Mouse (Mus musculus): ENCODE results near the gene Hrh1. TPM values are rescaled to one million over a fixed set of nuclear protein-coding genes. Genes with fewer than 3 reads are reported as not detected.

Hrh1 gene
- 0.04 TPM in 1 of 2 replicates, not detected in the other for polyA plus RNA-seq (2014; fragmentation: Nextera tagmentation; extraction: Ambion mirVana)

- H3K9ac ChIP-seq (ENCODE audit: low read depth, low read length): no peak within 1 kb of the TSS
- no peaks in the 10 kb centered on the region for H3K4me1 ChIP-seq (replicated peaks; ENCODE audit: control insufficient read depth, insufficient read depth, low read length)
- peaks cover 54% of the 10 kb centered on the region for H3K27me3 ChIP-seq (replicated peaks; ENCODE audit: control insufficient read depth, insufficient read depth, low read length)
- 1% methylated on average over 50 of the region's 56 CpGs for WGBS
- H3K27ac ChIP-seq (ENCODE audit: low read depth, low read length): no peak within 1 kb of the TSS
- no peaks in the 10 kb centered on the region for H3K9me3 ChIP-seq (ENCODE audit: control insufficient read depth, low read length)
- no peaks in the 10 kb centered on the region for H3K36me3 ChIP-seq (ENCODE audit: control insufficient read depth, insufficient read depth, low read length)
- peak within 1 kb of the TSS; percentile 58 for H3K4me2 ChIP-seq
- ATAC-seq (replicated peaks; ENCODE audit: low FRiP score) (no peak), DNase-seq (ENCODE audit: low spot score) (peak; percentile 38)
- H3K4me3 ChIP-seq (ENCODE audit: low read depth, low read length): peak within 1 kb of the TSS; percentile 45
Measured at GRCm38 (mm10) chr6:114397691-114398217, at the start of gene Hrh1. Gene Hrh1, plus strand, starts transcription at chr6:114397936.

GRCm38 (mm10) chr6:114354635-114355034 lies 43.1 kb upstream of the Hrh1 start:
- no peak for DNase-seq (ENCODE audit: low spot score)
- 45% methylated on average over 4 of the region's 4 CpGs for WGBS

GRCm38 (mm10) chr6:114358171-114358570 lies 39.6 kb upstream of the Hrh1 start:
- Histone ChIP-seq H3K4me3 (ENCODE audit: low read depth, low read length) (no peak overlapping the region), H3K27ac (ENCODE audit: low read depth, low read length) (no peak overlapping the region), H3K36me3 (ENCODE audit: control insufficient read depth, insufficient read depth, low read length) (no peaks in the 10 kb centered on the region), H3K27me3 (replicated peaks; ENCODE audit: control insufficient read depth, insufficient read depth, low read length) (no peaks in the 10 kb centered on the region), H3K9me3 (ENCODE audit: control insufficient read depth, low read length) (no peaks in the 10 kb centered on the region), H3K9ac (ENCODE audit: low read depth, low read length) (no peak overlapping the region), H3K4me2 (no peak overlapping the region), H3K4me1 (replicated peaks; ENCODE audit: control insufficient read depth, insufficient read depth, low read length) (no peaks in the 10 kb centered on the region)
- no peak for ATAC-seq (replicated peaks; ENCODE audit: low FRiP score)
- 69% methylated on average over 3 of the region's 3 CpGs for WGBS
- DNase-seq (ENCODE audit: low spot score): no peak

More at GRCm38 (mm10) chr6:114354635-114355034, 43.1 kb upstream of the Hrh1 start:
- Histone ChIP-seq H3K9me3 (ENCODE audit: control insufficient read depth, low read length) (no peaks in the 10 kb centered on the region), H3K36me3 (ENCODE audit: control insufficient read depth, insufficient read depth, low read length) (no peaks in the 10 kb centered on the region), H3K4me3 (ENCODE audit: low read depth, low read length) (no peak overlapping the region), H3K4me1 (replicated peaks; ENCODE audit: control insufficient read depth, insufficient read depth, low read length) (no peaks in the 10 kb centered on the region), H3K27me3 (replicated peaks; ENCODE audit: control insufficient read depth, insufficient read depth, low read length) (no peaks in the 10 kb centered on the region), H3K27ac (ENCODE audit: low read depth, low read length) (no peak overlapping the region), H3K4me2 (no peak overlapping the region), H3K9ac (ENCODE audit: low read depth, low read length) (no peak overlapping the region)
- ATAC-seq (replicated peaks; ENCODE audit: low FRiP score): no peak

- H3K9ac ChIP-seq (ENCODE audit: low read depth, low read length): no peak overlapping the region
- H3K4me2 ChIP-seq: no peak overlapping the region
- no peak overlapping the region for H3K27ac ChIP-seq (ENCODE audit: low read depth, low read length)
- no peaks in the 10 kb centered on the region for H3K9me3 ChIP-seq (ENCODE audit: control insufficient read depth, low read length)
- H3K4me3 ChIP-seq (ENCODE audit: low read depth, low read length): no peak overlapping the region
- DNase-seq (ENCODE audit: low spot score): no peak
- H3K27me3 ChIP-seq (replicated peaks; ENCODE audit: control insufficient read depth, insufficient read depth, low read length): no peaks in the 10 kb centered on the region
- 51% methylated on average over 4 of the region's 4 CpGs for WGBS
- no peaks in the 10 kb centered on the region for H3K36me3 ChIP-seq (ENCODE audit: control insufficient read depth, insufficient read depth, low read length)
- no peaks in the 10 kb centered on the region for H3K4me1 ChIP-seq (replicated peaks; ENCODE audit: control insufficient read depth, insufficient read depth, low read length)
- ATAC-seq (replicated peaks; ENCODE audit: low FRiP score): no peak
Measured at GRCm38 (mm10) chr6:114362355-114362754, 35.4 kb upstream of the Hrh1 start.

- ATAC-seq (replicated peaks; ENCODE audit: low FRiP score): no peak
- WGBS: 84% methylated on average over 8 of the region's 8 CpGs
Measured at GRCm38 (mm10) chr6:114363740-114364139, 34.0 kb upstream of the Hrh1 start.

GRCm38 (mm10) chr6:114364734-114365133 lies 33.0 kb upstream of the Hrh1 start:
- H3K4me3 ChIP-seq (ENCODE audit: low read depth, low read length): no peak overlapping the region
- no peak overlapping the region for H3K9ac ChIP-seq (ENCODE audit: low read depth, low read length)
- no peaks in the 10 kb centered on the region for H3K27me3 ChIP-seq (replicated peaks; ENCODE audit: control insufficient read depth, insufficient read depth, low read length)
- H3K36me3 ChIP-seq (ENCODE audit: control insufficient read depth, insufficient read depth, low read length): no peaks in the 10 kb centered on the region
- ATAC-seq (replicated peaks; ENCODE audit: low FRiP score) (no peak), DNase-seq (ENCODE audit: low spot score) (no peak)
- 56% methylated on average over 5 of the region's 5 CpGs for WGBS
- no peaks in the 10 kb centered on the region for H3K4me1 ChIP-seq (replicated peaks; ENCODE audit: control insufficient read depth, insufficient read depth, low read length)
- no peak overlapping the region for H3K27ac ChIP-seq (ENCODE audit: low read depth, low read length)
- no peaks in the 10 kb centered on the region for H3K9me3 ChIP-seq (ENCODE audit: control insufficient read depth, low read length)
- no peak overlapping the region for H3K4me2 ChIP-seq

More at GRCm38 (mm10) chr6:114363740-114364139, 34.0 kb upstream of the Hrh1 start:
- Histone ChIP-seq H3K9ac (ENCODE audit: low read depth, low read length) (no peak overlapping the region), H3K36me3 (ENCODE audit: control insufficient read depth, insufficient read depth, low read length) (no peaks in the 10 kb centered on the region), H3K4me3 (ENCODE audit: low read depth, low read length) (no peak overlapping the region), H3K27ac (ENCODE audit: low read depth, low read length) (no peak overlapping the region), H3K9me3 (ENCODE audit: control insufficient read depth, low read length) (no peaks in the 10 kb centered on the region), H3K4me2 (no peak overlapping the region), H3K27me3 (replicated peaks; ENCODE audit: control insufficient read depth, insufficient read depth, low read length) (no peaks in the 10 kb centered on the region), H3K4me1 (replicated peaks; ENCODE audit: control insufficient read depth, insufficient read depth, low read length) (no peaks in the 10 kb centered on the region)
- no peak for DNase-seq (ENCODE audit: low spot score)

GRCm38 (mm10) chr6:114366191-114366590 lies 31.5 kb upstream of the Hrh1 start:
- no peak overlapping the region for H3K4me3 ChIP-seq (ENCODE audit: low read depth, low read length)
- no peak for DNase-seq (ENCODE audit: low spot score)
- H3K27ac ChIP-seq (ENCODE audit: low read depth, low read length): no peak overlapping the region
- no peaks in the 10 kb centered on the region for H3K27me3 ChIP-seq (replicated peaks; ENCODE audit: control insufficient read depth, insufficient read depth, low read length)
- no peaks in the 10 kb centered on the region for H3K36me3 ChIP-seq (ENCODE audit: control insufficient read depth, insufficient read depth, low read length)
- no peak for ATAC-seq (replicated peaks; ENCODE audit: low FRiP score)
- WGBS: 63% methylated on average over 5 of the region's 5 CpGs
- no peaks in the 10 kb centered on the region for H3K4me1 ChIP-seq (replicated peaks; ENCODE audit: control insufficient read depth, insufficient read depth, low read length)
- no peak overlapping the region for H3K9ac ChIP-seq (ENCODE audit: low read depth, low read length)
- H3K4me2 ChIP-seq: no peak overlapping the region
- H3K9me3 ChIP-seq (ENCODE audit: control insufficient read depth, low read length): no peaks in the 10 kb centered on the region

GRCm38 (mm10) chr6:114367681-114368080 lies 30.1 kb upstream of the Hrh1 start:
- 71% methylated on average over 6 of the region's 6 CpGs for WGBS

GRCm38 (mm10) chr6:114368196-114368595 lies 29.5 kb upstream of the Hrh1 start:
- Histone ChIP-seq H3K4me3 (ENCODE audit: low read depth, low read length) (no peak overlapping the region), H3K9me3 (ENCODE audit: control insufficient read depth, low read length) (no peaks in the 10 kb centered on the region), H3K4me2 (no peak overlapping the region), H3K27me3 (replicated peaks; ENCODE audit: control insufficient read depth, insufficient read depth, low read length) (no peaks in the 10 kb centered on the region), H3K9ac (ENCODE audit: low read depth, low read length) (no peak overlapping the region), H3K27ac (ENCODE audit: low read depth, low read length) (no peak overlapping the region), H3K36me3 (ENCODE audit: control insufficient read depth, insufficient read depth, low read length) (no peaks in the 10 kb centered on the region), H3K4me1 (replicated peaks; ENCODE audit: control insufficient read depth, insufficient read depth, low read length) (no peaks in the 10 kb centered on the region)
- no peak for DNase-seq (ENCODE audit: low spot score)
- no peak for ATAC-seq (replicated peaks; ENCODE audit: low FRiP score)
- WGBS: 69% methylated on average over 6 of the region's 6 CpGs

More at GRCm38 (mm10) chr6:114367681-114368080, 30.1 kb upstream of the Hrh1 start:
- no peak overlapping the region for H3K4me2 ChIP-seq
- H3K4me3 ChIP-seq (ENCODE audit: low read depth, low read length): no peak overlapping the region
- no peaks in the 10 kb centered on the region for H3K4me1 ChIP-seq (replicated peaks; ENCODE audit: control insufficient read depth, insufficient read depth, low read length)
- no peak overlapping the region for H3K9ac ChIP-seq (ENCODE audit: low read depth, low read length)
- ATAC-seq (replicated peaks; ENCODE audit: low FRiP score) (no peak), DNase-seq (ENCODE audit: low spot score) (no peak)
- no peaks in the 10 kb centered on the region for H3K9me3 ChIP-seq (ENCODE audit: control insufficient read depth, low read length)
- no peaks in the 10 kb centered on the region for H3K27me3 ChIP-seq (replicated peaks; ENCODE audit: control insufficient read depth, insufficient read depth, low read length)
- no peak overlapping the region for H3K27ac ChIP-seq (ENCODE audit: low read depth, low read length)
- no peaks in the 10 kb centered on the region for H3K36me3 ChIP-seq (ENCODE audit: control insufficient read depth, insufficient read depth, low read length)
